In the genomic region with DNA sequence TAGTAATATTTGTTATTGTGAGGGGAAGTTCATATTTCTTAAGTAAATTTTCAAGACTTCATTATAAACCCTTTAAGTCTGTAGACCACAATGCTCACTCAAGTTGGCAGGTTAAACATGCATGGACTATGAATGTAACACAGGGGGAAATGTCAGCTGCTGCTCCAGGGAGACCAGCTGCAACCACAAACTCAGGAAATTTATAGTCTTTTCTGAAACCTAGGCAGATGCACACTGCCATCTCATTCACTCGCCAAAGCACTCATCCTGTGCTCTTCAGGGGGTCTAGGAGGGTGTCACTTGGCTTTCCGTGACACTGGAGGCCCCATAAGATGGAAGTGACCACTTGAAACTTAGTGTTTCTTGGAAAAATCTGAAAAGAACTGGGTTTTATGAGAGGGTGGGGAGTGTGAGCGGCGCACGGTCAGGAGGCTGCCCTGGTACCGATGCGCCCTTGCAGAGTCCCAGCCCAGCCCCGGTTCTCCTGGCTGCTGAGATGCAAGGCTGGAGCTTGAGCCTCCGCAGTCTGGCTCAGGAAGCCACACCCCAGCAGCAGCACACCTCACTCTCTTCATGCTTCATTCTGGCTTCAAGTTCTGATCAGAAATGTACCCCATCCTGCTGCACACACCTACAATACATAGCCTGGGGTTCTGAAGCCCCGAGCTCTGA, we compare ENCODE assay signal across 21 mouse cellular contexts.
DNase-seq lines count a peak whose midpoint lies in the region; ATAC-seq and TF ChIP-seq lines count a peak whose summit lies in the region.
"Had no signal": no experiment of that assay in that cellular context is flagged by ENCODE, and none has a peak within 500 bp of the region (broad histone marks: within the 10 kb centered on the region; RNA-seq: fewer than 3 reads in every experiment).

No protein-coding gene starts in this region.

- H3K79me2 ChIP-seq in C2C12 (ENCODE audit: control insufficient read depth, insufficient read depth), result no peaks in the 10 kb centered on the region

- no peak overlapping the region for H3K4me2 ChIP-seq in heart, embryonic 16.5 days (ENCODE audit: low read depth, low read length)
- H3K4me2 ChIP-seq: forebrain, embryonic 15.5 days; limb, embryonic 15.5 days; lung, embryonic 15.5 days; midbrain, embryonic 15.5 days had no signal

- H3K4me1 ChIP-seq in heart, embryonic 16.5 days (ENCODE audit: control insufficient read depth, insufficient read depth, low read length), result peaks cover 6% of the 10 kb centered on the region; the same call in 1 of the 2 replicates
- H3K4me1 ChIP-seq: forebrain, embryonic 15.5 days; lung, embryonic 15.5 days; midbrain, embryonic 15.5 days had no signal

- no peaks in the 10 kb centered on the region for H3K79me3 ChIP-seq in C2C12 (ENCODE audit: low read depth)

- no peaks in the 10 kb centered on the region for H3K9me3 ChIP-seq in heart, embryonic 16.5 days (replicated peaks; ENCODE audit: control insufficient read depth, low read length)
- H3K9me3 ChIP-seq: embryonic facial prominence, embryonic 10.5 days; forebrain, embryonic 15.5 days; limb, embryonic 15.5 days; lung, embryonic 15.5 days; midbrain, embryonic 15.5 days had no signal

- H3K27ac ChIP-seq in heart, embryonic 16.5 days (ENCODE audit: low read length), result peak overlapping the region; percentile 29; the same call in 1 of the 2 replicates
- H3K27ac ChIP-seq: embryonic facial prominence, embryonic 10.5 days; forebrain, embryonic 15.5 days; hindbrain, postnatal 0 days; limb, embryonic 15.5 days; liver, embryonic 14.5 days; lung, embryonic 15.5 days; midbrain, embryonic 15.5 days had no signal

- TF ChIP-seq CTCF in C2C12 (IDR thresholded peaks at IDR 0.05; ENCODE audit: control insufficient read depth, insufficient read depth, insufficient read length), result no peak

- H3ac ChIP-seq in C2C12 (ENCODE audit: control insufficient read depth, insufficient read length, low read depth), result peak overlapping the region; percentile 10

- H3K36me3 ChIP-seq in heart, embryonic 16.5 days (ENCODE audit: control insufficient read depth, insufficient read depth), result no peaks in the 10 kb centered on the region
- no peaks in the 10 kb centered on the region for H3K36me3 ChIP-seq in C2C12 (ENCODE audit: control insufficient read depth, insufficient read depth)
- H3K36me3 ChIP-seq: embryonic facial prominence, embryonic 10.5 days; forebrain, embryonic 15.5 days; limb, embryonic 15.5 days; lung, embryonic 15.5 days; midbrain, embryonic 15.5 days had no signal

- no peak for ATAC-seq in heart, embryonic 16.5 days (replicated peaks; ENCODE audit: extremely low read depth, insufficient read depth, low FRiP score)
- ATAC-seq in hematopoietic stem cell, adult 5-6 weeks (replicated peaks in 1 of 2; ENCODE audit: insufficient read depth in 1 of 2, low FRiP score in 2 of 2, low TSS enrichment in 1 of 2, low read depth in 1 of 2, poor library complexity in 2 of 2, severe bottlenecking in 2 of 2), result peak; percentile 32 to 36; a peak in 1 of 4 replicates
- no peak for ATAC-seq in inflammation-experienced regulatory T-cells, adult 6 months
- ATAC-seq: forebrain, embryonic 15.5 days; hindbrain, postnatal 0 days; intestine, postnatal 0 days; midbrain, embryonic 15.5 days had no signal

- no peak for DNase-seq in heart, postnatal 14 days
- DNase-seq in thymus, postnatal 14 days, result peak; percentile 65
- DNase-seq in urinary bladder, postnatal 25 days (ENCODE audit: low spot score), result no peak
- DNase-seq: adrenal gland, postnatal 25 days; B cell, adult 2 months; cerebellum, adult 9-10 months; gastrocnemius, postnatal 14 days; kidney, postnatal 4 days; lung, postnatal 36 days had no signal

- H3K9ac ChIP-seq in heart, embryonic 16.5 days (ENCODE audit: low read length), result no peak overlapping the region
- H3K9ac ChIP-seq: forebrain, embryonic 15.5 days; limb, embryonic 15.5 days; liver, embryonic 14.5 days; lung, embryonic 15.5 days; midbrain, embryonic 15.5 days had no signal

- intact Hi-C loops in heart, postnatal 14 days (cut with DNase I), result no loop called here

- H3K4me3 ChIP-seq in heart, embryonic 16.5 days (ENCODE audit: low read length), result no peak overlapping the region
- no peak overlapping the region for H3K4me3 ChIP-seq in C2C12 (ENCODE audit: insufficient read depth, poor library complexity, severe bottlenecking)
- H3K4me3 ChIP-seq: embryonic facial prominence, embryonic 10.5 days; forebrain, embryonic 15.5 days; limb, embryonic 15.5 days; lung, embryonic 15.5 days; midbrain, embryonic 15.5 days had no signal

- WGBS in heart, embryonic 16.5 days, result 77% methylated on average over 10 of the region's 10 CpGs

- no peaks in the 10 kb centered on the region for H3K27me3 ChIP-seq in heart, embryonic 16.5 days (ENCODE audit: control insufficient read depth, insufficient read depth, low read length)
- no peaks in the 10 kb centered on the region for H3K27me3 ChIP-seq in C2C12 (ENCODE audit: control insufficient read depth, insufficient read depth, insufficient read length)
- H3K27me3 ChIP-seq: limb, embryonic 15.5 days; lung, embryonic 15.5 days; midbrain, embryonic 15.5 days had no signal

TF ChIP-seq in C2C12, 6 proteins besides CTCF, POLR2A, EP300 and RAD21:
- TF ChIP-seq USF1 (IDR thresholded peaks at IDR 0.05; ENCODE audit: low read depth) (no peak), MAX (IDR thresholded peaks at IDR 0.05) (no peak), MYOD1 (IDR thresholded peaks at IDR 0.05; ENCODE audit: control insufficient read depth, insufficient read length, low read depth) (peak; percentile 95)

Comparison
In these comparisons a context has a peak if more than half of its experiments do, and no peak if none do; other contexts are left out.
1. ATAC-seq: peak in hematopoietic stem cell, adult 5-6 weeks (2 of 2); none in heart, embryonic 16.5 days (single experiment) and inflammation-experienced regulatory T-cells, adult 6 months (single experiment).